ENCODE assay signal across 8 mouse cellular contexts in the genomic region with DNA sequence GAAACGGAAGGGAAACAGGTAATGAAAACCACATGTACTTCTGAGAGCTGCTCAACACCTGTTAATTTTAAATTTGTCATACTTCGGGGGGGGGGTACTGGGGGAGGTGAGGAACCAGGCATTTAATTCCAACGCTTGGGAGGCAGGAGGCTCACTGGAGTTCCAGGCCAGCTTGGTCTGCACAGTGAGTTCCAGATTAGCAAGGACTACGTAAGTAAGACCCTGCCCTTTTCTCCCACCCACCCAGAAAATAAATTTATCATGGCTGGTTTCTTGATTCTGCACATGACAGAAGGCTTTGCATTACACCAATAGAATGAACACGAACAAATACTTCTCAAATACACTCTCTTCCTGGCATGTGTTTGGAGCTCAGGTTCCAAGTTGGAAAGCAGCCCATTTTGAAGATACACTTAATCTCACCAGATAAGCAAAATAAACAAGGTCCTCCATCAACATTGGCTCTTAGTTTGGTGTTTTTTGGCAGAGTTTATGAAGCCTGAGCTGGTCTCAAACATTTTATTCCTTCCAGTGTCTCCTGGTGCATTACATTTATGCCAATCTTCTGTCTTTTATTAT. TPM values are rescaled to one million over a fixed set of nuclear protein-coding genes. Genes with fewer than 3 reads are reported as not detected.
DNase-seq lines count a peak whose midpoint lies in the region; ATAC-seq lines count a peak whose summit lies in the region.

No protein-coding gene starts in this region.

- H3K4me2 ChIP-seq in heart, embryonic 14.5 days (ENCODE audit: low read length), result peak overlapping the region; percentile 74
- H3K4me2 ChIP-seq in liver, embryonic 16.5 days (ENCODE audit: low read depth, low read length), result peak overlapping the region; percentile 97
- H3K4me2 ChIP-seq in stomach, embryonic 16.5 days (ENCODE audit: low read depth, low read length), result peak overlapping the region; percentile 84

- 6% methylated on average over 5 of the region's 5 CpGs for WGBS in heart, embryonic 14.5 days
- WGBS in liver, embryonic 16.5 days (ENCODE audit: insufficient replicate concordance), result 16% methylated on average over 5 of the region's 5 CpGs
- WGBS in stomach, embryonic 16.5 days, result 3% methylated on average over 5 of the region's 5 CpGs

- peaks cover 31% of the 10 kb centered on the region for H3K36me3 ChIP-seq in heart, embryonic 14.5 days (ENCODE audit: control insufficient read depth, insufficient read depth, low read length)
- H3K36me3 ChIP-seq in liver, embryonic 16.5 days (ENCODE audit: control insufficient read depth, insufficient read depth), result no peaks in the 10 kb centered on the region
- H3K36me3 ChIP-seq in stomach, embryonic 16.5 days (ENCODE audit: control insufficient read depth, insufficient read depth, low read length), result peaks cover 3% of the 10 kb centered on the region; the same call in 1 of the 2 replicates

- peak overlapping the region; percentile 81 to 92; a peak in 3 of 4 replicates for H3K27ac ChIP-seq in heart, embryonic 14.5 days (replicated peaks in 1 of 2; ENCODE audit: control insufficient read depth in 1 of 2, insufficient read depth in 1 of 2, low read depth in 2 of 2, low read length in 2 of 2)
- peak overlapping the region; percentile 93 for H3K27ac ChIP-seq in liver, embryonic 16.5 days (ENCODE audit: low read length)
- peak overlapping the region; percentile 93 for H3K27ac ChIP-seq in stomach, embryonic 16.5 days (ENCODE audit: low read length)

- H3K4me1 ChIP-seq in heart, embryonic 14.5 days (ENCODE audit: control insufficient read depth in 2 of 2, insufficient read depth in 2 of 2, low read length in 2 of 2), result peaks cover 4 to 26% of the 10 kb centered on the region in 2 experiments; a peak in 3 of 4 replicates
- peaks cover 30% of the 10 kb centered on the region for H3K4me1 ChIP-seq in liver, embryonic 16.5 days (ENCODE audit: control insufficient read depth, low read depth, low read length)
- H3K4me1 ChIP-seq in stomach, embryonic 16.5 days (ENCODE audit: control insufficient read depth, insufficient read depth, low read length), result peaks cover 25% of the 10 kb centered on the region

- ATAC-seq in heart, embryonic 14.5 days (ENCODE audit: insufficient number of reproducible peaks, insufficient read depth, low FRiP score, low read depth), result no peak
- ATAC-seq in liver, embryonic 16.5 days (ENCODE audit: low read depth), result no peak
- ATAC-seq in stomach, embryonic 16.5 days (ENCODE audit: insufficient read depth, low FRiP score), result no peak

- H3K9ac ChIP-seq in heart, embryonic 14.5 days (ENCODE audit: low read length), result peak overlapping the region; percentile 75
- H3K9ac ChIP-seq in liver, embryonic 16.5 days (ENCODE audit: low read depth, low read length), result peak overlapping the region; percentile 83
- H3K9ac ChIP-seq in stomach, embryonic 16.5 days (ENCODE audit: low read length), result peak overlapping the region; percentile 77

- no peaks in the 10 kb centered on the region for H3K27me3 ChIP-seq in heart, embryonic 14.5 days (ENCODE audit: control insufficient read depth, insufficient read depth, low read length)
- no peaks in the 10 kb centered on the region for H3K27me3 ChIP-seq in liver, embryonic 16.5 days (ENCODE audit: control insufficient read depth, insufficient read depth, low read depth, low read length)
- H3K27me3 ChIP-seq in stomach, embryonic 16.5 days (ENCODE audit: control insufficient read depth, insufficient read depth, low read length), result no peaks in the 10 kb centered on the region

- DNase-seq in heart, adult 11 months, result peak; percentile 90
- no peak for DNase-seq in heart, postnatal 4 days
- DNase-seq in adipocyte (ENCODE audit: low spot score), result peak; percentile 55
- DNase-seq in layer of hippocampus, postnatal 10 days (ENCODE audit: low spot score in 2 of 2), result no peak
- no peak for DNase-seq in left cerebral cortex, adult 8-10 months (ENCODE audit: low spot score in 2 of 2)

- H3K4me3 ChIP-seq in heart, embryonic 14.5 days (ENCODE audit: control insufficient read depth in 1 of 2, insufficient read depth in 1 of 2, low read depth in 1 of 2, low read length in 2 of 2), result peak overlapping the region; percentile 58 to 98
- peak overlapping the region; percentile 98 for H3K4me3 ChIP-seq in liver, embryonic 16.5 days (ENCODE audit: low read depth, low read length)
- peak overlapping the region; percentile 82 for H3K4me3 ChIP-seq in stomach, embryonic 16.5 days (replicated peaks; ENCODE audit: low read length)

- no peaks in the 10 kb centered on the region for H3K9me3 ChIP-seq in heart, embryonic 14.5 days (ENCODE audit: control insufficient read depth, low read length)
- H3K9me3 ChIP-seq in liver, embryonic 16.5 days (replicated peaks; ENCODE audit: control insufficient read depth, low read length), result no peaks in the 10 kb centered on the region
- H3K9me3 ChIP-seq in stomach, embryonic 16.5 days (replicated peaks; ENCODE audit: control insufficient read depth, low read length), result no peaks in the 10 kb centered on the region

RNA-seq across cellular contexts. Expression of gene Med26, which starts 1.3 kb away (rescaled TPM):
- 1 to 10 TPM; 8.6 TPM for total RNA-seq in heart, postnatal 4 days (2021)
- polyA plus RNA-seq in heart, embryonic 14.5 days (2014; fragmentation: Nextera tagmentation; extraction: Ambion mirVana), result 7.3 and 7.8 TPM in 2 replicates
- 6.2 and 6.3 TPM in 2 replicates for polyA plus RNA-seq in liver, embryonic 16.5 days (2015; fragmentation: Nextera tagmentation; extraction: Ambion mirVana)
- polyA plus RNA-seq in stomach, embryonic 16.5 days (2015; fragmentation: Nextera tagmentation; extraction: Ambion mirVana), result 13.2 and 14.7 TPM in 2 replicates
- 1 to 10 TPM; 8.9 to 9.2 TPM for total RNA-seq in layer of hippocampus, postnatal 10 days (2021)
- total RNA-seq in left cerebral cortex, adult 8-10 months (2022), result 10 to 100 TPM in 1 of 4 experiments, 1 to 10 TPM in 3; 8.8 to 10.7 (median 9.2) TPM

RNA-seq across cellular contexts. Expression of gene Smim7, which starts 21.5 kb away (rescaled TPM):
- 100 to 1,000 TPM; 120 to 130 TPM for total RNA-seq in heart, postnatal 4 days (2021)
- polyA plus RNA-seq in heart, embryonic 14.5 days (2014; fragmentation: Nextera tagmentation; extraction: Ambion mirVana), result 122 and 126 TPM in 2 replicates
- polyA plus RNA-seq in liver, embryonic 16.5 days (2015; fragmentation: Nextera tagmentation; extraction: Ambion mirVana), result 40.1 and 40.8 TPM in 2 replicates
- 120 and 127 TPM in 2 replicates for polyA plus RNA-seq in stomach, embryonic 16.5 days (2015; fragmentation: Nextera tagmentation; extraction: Ambion mirVana)
- total RNA-seq in layer of hippocampus, postnatal 10 days (2021), result 100 to 1,000 TPM; 119 to 128 TPM
- total RNA-seq in left cerebral cortex, adult 8-10 months (2022), result 100 to 1,000 TPM; 107 to 130 (median 118) TPM

RNA-seq across cellular contexts. Expression of gene Tmem38a, which starts 22.5 kb away (rescaled TPM):
- total RNA-seq in heart, postnatal 4 days (2021), result 100 to 1,000 TPM; 213 to 221 TPM
- polyA plus RNA-seq in heart, embryonic 14.5 days (2014; fragmentation: Nextera tagmentation; extraction: Ambion mirVana), result 97.0 and 98.3 TPM in 2 replicates
- 2.6 and 4.5 TPM in 2 replicates for polyA plus RNA-seq in liver, embryonic 16.5 days (2015; fragmentation: Nextera tagmentation; extraction: Ambion mirVana)
- polyA plus RNA-seq in stomach, embryonic 16.5 days (2015; fragmentation: Nextera tagmentation; extraction: Ambion mirVana), result 20.9 and 36.5 TPM in 2 replicates
- 10 to 100 TPM; 79.5 to 82.5 TPM for total RNA-seq in layer of hippocampus, postnatal 10 days (2021)
- 100 to 1,000 TPM in 3 of 4 experiments, 10 to 100 TPM in 1; 99.3 to 108 (median 103) TPM for total RNA-seq in left cerebral cortex, adult 8-10 months (2022)

RNA-seq across cellular contexts. Expression of gene Slc35e1, which starts 57.0 kb away (rescaled TPM):
- total RNA-seq in heart, postnatal 4 days (2021), result 10 to 100 TPM; 25.6 to 27.1 TPM
- 14.4 and 14.8 TPM in 2 replicates for polyA plus RNA-seq in heart, embryonic 14.5 days (2014; fragmentation: Nextera tagmentation; extraction: Ambion mirVana)
- 3.0 and 3.5 TPM in 2 replicates for polyA plus RNA-seq in liver, embryonic 16.5 days (2015; fragmentation: Nextera tagmentation; extraction: Ambion mirVana)
- 6.6 and 6.8 TPM in 2 replicates for polyA plus RNA-seq in stomach, embryonic 16.5 days (2015; fragmentation: Nextera tagmentation; extraction: Ambion mirVana)
- total RNA-seq in layer of hippocampus, postnatal 10 days (2021), result 10 to 100 TPM; 37.6 to 40.2 TPM
- total RNA-seq in left cerebral cortex, adult 8-10 months (2022), result 10 to 100 TPM; 51.8 to 54.0 (median 52.8) TPM

Comparison
In these comparisons a context has a peak if more than half of its experiments do, and no peak if none do; other contexts are left out.
1. DNase-seq: peak in heart, adult 11 months (single experiment) and adipocyte (single experiment); none in heart, postnatal 4 days (single experiment), layer of hippocampus, postnatal 10 days (0 of 2) and left cerebral cortex, adult 8-10 months (0 of 2).
2. Peak in every context shown above with its lines, with median percentiles within 50 percentile points of each other: H3K27ac ChIP-seq, H3K4me2 ChIP-seq, H3K4me3 ChIP-seq and H3K9ac ChIP-seq.